Mouse (Mus musculus): ENCODE measurements at regions not wholly inside any gene's neighbourhood (a gene's known extent, or its start where the extent isn't known, plus 50 kb on each side); places are given as distances from the start of the nearest gene placed in this dataset.
"Not testable (repeated sequence)": the region's sequence is repeated elsewhere in the genome, so short reads cannot be mapped to it uniquely, and the experiment has no call there.

DNA sequence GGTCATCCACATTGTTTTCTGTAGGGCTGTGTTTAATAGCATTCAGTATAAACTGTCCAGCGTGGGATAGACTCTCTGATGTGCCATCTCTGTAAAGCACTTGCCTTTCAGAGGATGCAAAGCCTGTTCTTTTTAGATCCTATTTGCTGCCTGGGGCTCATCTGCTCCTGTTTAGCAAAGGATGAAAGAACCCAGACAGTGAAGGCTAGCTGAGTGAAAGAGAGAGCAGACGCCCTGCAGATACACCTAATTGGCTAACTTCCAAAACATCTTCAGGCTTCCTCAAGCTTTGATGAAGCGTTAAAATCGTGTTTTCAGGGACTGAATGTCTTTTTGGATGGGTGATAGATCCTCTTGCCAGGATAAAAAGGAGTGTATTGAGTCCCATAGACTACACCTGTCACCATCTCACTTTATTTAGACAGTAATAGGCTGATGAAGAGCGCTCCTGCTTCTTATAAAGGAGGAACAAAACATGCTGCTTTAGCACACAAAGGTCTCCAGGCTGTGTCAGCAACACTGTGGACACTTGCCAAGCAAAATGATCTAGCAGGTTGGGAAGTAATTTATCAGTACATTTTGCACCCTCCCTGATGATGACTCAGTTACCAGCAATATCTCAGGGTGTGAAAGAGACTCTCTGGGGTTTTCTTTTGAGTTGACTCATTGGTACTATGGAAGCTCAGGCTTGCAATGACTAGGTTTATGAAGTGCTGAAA is 4717.3 kb downstream of the 9330182O14Rik start:
- Histone ChIP-seq H3K27ac (replicated peaks in 1 of 2; ENCODE audit: control insufficient read depth in 1 of 2, insufficient read depth in 1 of 2, low read depth in 2 of 2, low read length in 2 of 2) (no peak overlapping the region), H3K9ac (ENCODE audit: low read length) (no peak overlapping the region), H3K4me2 (ENCODE audit: low read length) (no peak overlapping the region), H3K4me1 (ENCODE audit: control insufficient read depth in 2 of 2, insufficient read depth in 2 of 2, low read length in 2 of 2) (no peaks in the 10 kb centered on the region), H3K27me3 (ENCODE audit: control insufficient read depth, insufficient read depth, low read length) (no peaks in the 10 kb centered on the region), H3K9me3 (ENCODE audit: control insufficient read depth, low read length) (no peaks in the 10 kb centered on the region), H3K4me3 (ENCODE audit: control insufficient read depth in 1 of 2, insufficient read depth in 1 of 2, low read depth in 1 of 2, low read length in 2 of 2) (no peak overlapping the region), H3K36me3 (ENCODE audit: control insufficient read depth, insufficient read depth, low read length) (no peaks in the 10 kb centered on the region)
- 55% methylated on average over 5 of the region's 5 CpGs for WGBS
- ATAC-seq (ENCODE audit: insufficient number of reproducible peaks, insufficient read depth, low FRiP score, low read depth) = no peak

DNA sequence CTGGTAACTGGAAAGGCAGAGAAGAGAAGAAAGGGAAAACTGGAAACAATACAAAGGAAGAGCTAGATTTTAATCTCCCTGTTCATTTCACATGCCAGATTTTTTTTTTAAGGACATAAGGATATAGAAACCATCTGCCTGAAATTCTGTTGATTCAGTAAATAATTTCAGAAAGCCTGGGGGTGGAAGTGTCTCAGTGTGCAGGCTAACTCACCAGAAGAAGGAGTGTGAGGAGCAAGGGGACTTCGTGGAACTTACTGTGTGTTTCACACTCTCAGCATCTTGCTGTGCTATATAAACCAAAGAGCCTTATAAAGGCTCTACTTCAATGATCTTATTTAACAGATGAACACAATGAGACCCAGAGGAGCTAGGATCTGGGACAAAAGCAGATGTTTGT is 4722.9 kb downstream of the 9330182O14Rik start:
- no peak for ATAC-seq (ENCODE audit: insufficient number of reproducible peaks, insufficient read depth, low FRiP score, low read depth)
- WGBS = 61% methylated on average over 1 of the region's 1 CpGs
- Histone ChIP-seq H3K27me3 (ENCODE audit: control insufficient read depth, insufficient read depth, low read length) (no peaks in the 10 kb centered on the region), H3K4me3 (ENCODE audit: control insufficient read depth in 1 of 2, insufficient read depth in 1 of 2, low read depth in 1 of 2, low read length in 2 of 2) (no peak overlapping the region), H3K4me2 (ENCODE audit: low read length) (no peak overlapping the region), H3K36me3 (ENCODE audit: control insufficient read depth, insufficient read depth, low read length) (no peaks in the 10 kb centered on the region), H3K9me3 (ENCODE audit: control insufficient read depth, low read length) (no peaks in the 10 kb centered on the region), H3K4me1 (ENCODE audit: control insufficient read depth in 2 of 2, insufficient read depth in 2 of 2, low read length in 2 of 2) (no peaks in the 10 kb centered on the region), H3K27ac (replicated peaks in 1 of 2; ENCODE audit: control insufficient read depth in 1 of 2, insufficient read depth in 1 of 2, low read depth in 2 of 2, low read length in 2 of 2) (no peak overlapping the region), H3K9ac (ENCODE audit: low read length) (no peak overlapping the region)

- H3K4me2 ChIP-seq (ENCODE audit: low read length) = no peak overlapping the region
- H3K9me3 ChIP-seq (ENCODE audit: control insufficient read depth, low read length) = no peaks in the 10 kb centered on the region
- H3K36me3 ChIP-seq (ENCODE audit: control insufficient read depth, insufficient read depth, low read length) = no peaks in the 10 kb centered on the region
- H3K27ac ChIP-seq (replicated peaks in 1 of 2; ENCODE audit: control insufficient read depth in 1 of 2, insufficient read depth in 1 of 2, low read depth in 2 of 2, low read length in 2 of 2) = no peak overlapping the region
- H3K27me3 ChIP-seq (ENCODE audit: control insufficient read depth, insufficient read depth, low read length) = no peaks in the 10 kb centered on the region
- no peak overlapping the region for H3K4me3 ChIP-seq (ENCODE audit: control insufficient read depth in 1 of 2, insufficient read depth in 1 of 2, low read depth in 1 of 2, low read length in 2 of 2)
- ATAC-seq (ENCODE audit: insufficient number of reproducible peaks, insufficient read depth, low FRiP score, low read depth) = no peak
- WGBS = 72% methylated on average over 3 of the region's 3 CpGs
- no peak overlapping the region for H3K9ac ChIP-seq (ENCODE audit: low read length)
- no peaks in the 10 kb centered on the region for H3K4me1 ChIP-seq (ENCODE audit: control insufficient read depth in 2 of 2, insufficient read depth in 2 of 2, low read length in 2 of 2)
Measured at GRCm38 (mm10) chr15:44859369-44859768, 4725.2 kb downstream of the 9330182O14Rik start.

DNA sequence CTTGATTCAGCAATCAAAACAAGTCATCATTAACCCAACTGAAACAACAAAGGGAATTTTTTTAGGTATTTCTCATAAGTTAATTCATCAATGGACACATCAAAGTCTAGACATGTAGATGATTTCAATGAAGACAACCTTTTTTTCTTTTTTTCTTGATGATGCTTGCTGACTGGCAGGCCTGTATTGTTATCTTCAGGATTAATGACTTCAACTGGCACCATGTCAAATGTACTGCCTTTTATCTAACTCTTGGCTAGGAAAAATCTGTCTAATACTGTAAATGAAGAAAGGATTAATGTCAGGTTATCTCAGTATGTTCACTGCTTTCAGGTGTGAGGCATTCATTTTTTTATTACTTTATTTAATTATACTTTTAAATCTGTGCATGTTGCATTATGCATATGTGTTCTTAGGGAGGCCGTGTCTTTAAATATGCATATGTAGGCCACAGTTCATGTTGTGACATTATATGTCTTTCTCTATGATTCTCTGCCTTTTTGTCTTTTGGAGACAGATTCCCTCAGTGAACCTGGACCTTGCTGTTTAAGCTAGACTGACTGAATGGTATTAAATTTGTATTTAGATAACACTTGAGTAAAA is 4726.1 kb downstream of the 9330182O14Rik start:
- Histone ChIP-seq H3K4me2 (ENCODE audit: low read length) (no peak overlapping the region), H3K36me3 (ENCODE audit: control insufficient read depth, insufficient read depth, low read length) (no peaks in the 10 kb centered on the region), H3K4me1 (ENCODE audit: control insufficient read depth in 2 of 2, insufficient read depth in 2 of 2, low read length in 2 of 2) (no peaks in the 10 kb centered on the region), H3K9ac (ENCODE audit: low read length) (no peak overlapping the region), H3K27me3 (ENCODE audit: control insufficient read depth, insufficient read depth, low read length) (no peaks in the 10 kb centered on the region), H3K27ac (replicated peaks in 1 of 2; ENCODE audit: control insufficient read depth in 1 of 2, insufficient read depth in 1 of 2, low read depth in 2 of 2, low read length in 2 of 2) (no peak overlapping the region), H3K4me3 (ENCODE audit: control insufficient read depth in 1 of 2, insufficient read depth in 1 of 2, low read depth in 1 of 2, low read length in 2 of 2) (no peak overlapping the region), H3K9me3 (ENCODE audit: control insufficient read depth, low read length) (no peaks in the 10 kb centered on the region)
- ATAC-seq (ENCODE audit: insufficient number of reproducible peaks, insufficient read depth, low FRiP score, low read depth) = no peak
- 73% methylated on average over 1 of the region's 1 CpGs for WGBS

DNA sequence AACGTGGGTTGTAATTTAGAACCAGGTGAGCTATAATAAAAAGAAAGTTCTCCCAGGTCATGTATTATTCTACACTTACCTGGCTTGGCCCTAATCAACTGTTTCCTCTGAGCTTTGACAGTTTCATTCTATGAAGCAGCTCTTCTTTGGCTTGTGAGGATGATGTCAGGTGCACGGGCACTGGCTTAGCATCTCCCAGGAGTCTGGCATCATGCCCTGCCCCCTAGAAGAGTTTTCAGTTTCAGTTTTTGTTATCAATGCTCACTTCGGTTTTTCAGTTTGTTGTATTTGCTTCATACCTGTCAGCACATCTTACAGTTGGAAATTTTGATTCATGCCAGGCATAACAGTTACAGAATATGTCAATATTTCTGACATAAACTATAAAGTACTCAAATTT is 4734.4 kb downstream of the 9330182O14Rik start:
- Histone ChIP-seq H3K4me1 (ENCODE audit: control insufficient read depth in 2 of 2, insufficient read depth in 2 of 2, low read length in 2 of 2) (no peaks in the 10 kb centered on the region), H3K4me3 (ENCODE audit: control insufficient read depth in 1 of 2, insufficient read depth in 1 of 2, low read depth in 1 of 2, low read length in 2 of 2) (no peak overlapping the region), H3K9me3 (ENCODE audit: control insufficient read depth, low read length) (no peaks in the 10 kb centered on the region), H3K27me3 (ENCODE audit: control insufficient read depth, insufficient read depth, low read length) (no peaks in the 10 kb centered on the region), H3K9ac (ENCODE audit: low read length) (no peak overlapping the region), H3K36me3 (ENCODE audit: control insufficient read depth, insufficient read depth, low read length) (no peaks in the 10 kb centered on the region), H3K4me2 (ENCODE audit: low read length) (no peak overlapping the region), H3K27ac (replicated peaks in 1 of 2; ENCODE audit: control insufficient read depth in 1 of 2, insufficient read depth in 1 of 2, low read depth in 2 of 2, low read length in 2 of 2) (no peak overlapping the region)
- WGBS = 57% methylated on average over 3 of the region's 3 CpGs
- no peak for ATAC-seq (ENCODE audit: insufficient number of reproducible peaks, insufficient read depth, low FRiP score, low read depth)

- 63% methylated on average over 4 of the region's 4 CpGs for WGBS
- no peak overlapping the region for H3K4me3 ChIP-seq (ENCODE audit: control insufficient read depth in 1 of 2, insufficient read depth in 1 of 2, low read depth in 1 of 2, low read length in 2 of 2)
- H3K27me3 ChIP-seq (ENCODE audit: control insufficient read depth, insufficient read depth, low read length) = no peaks in the 10 kb centered on the region
- no peak overlapping the region for H3K9ac ChIP-seq (ENCODE audit: low read length)
- H3K9me3 ChIP-seq (ENCODE audit: control insufficient read depth, low read length) = no peaks in the 10 kb centered on the region
- H3K36me3 ChIP-seq (ENCODE audit: control insufficient read depth, insufficient read depth, low read length) = no peaks in the 10 kb centered on the region
- no peak for ATAC-seq (ENCODE audit: insufficient number of reproducible peaks, insufficient read depth, low FRiP score, low read depth)
- H3K27ac ChIP-seq (replicated peaks in 1 of 2; ENCODE audit: control insufficient read depth in 1 of 2, insufficient read depth in 1 of 2, low read depth in 2 of 2, low read length in 2 of 2) = no peak overlapping the region
- no peaks in the 10 kb centered on the region for H3K4me1 ChIP-seq (ENCODE audit: control insufficient read depth in 2 of 2, insufficient read depth in 2 of 2, low read length in 2 of 2)
- H3K4me2 ChIP-seq (ENCODE audit: low read length) = no peak overlapping the region
Measured at GRCm38 (mm10) chr15:44869023-44869422, 4734.9 kb downstream of the 9330182O14Rik start.

GRCm38 (mm10) chr15:44869672-44870071 is 4735.5 kb downstream of the 9330182O14Rik start:
- Histone ChIP-seq H3K9me3 (ENCODE audit: control insufficient read depth, low read length) (no peaks in the 10 kb centered on the region), H3K4me3 (ENCODE audit: control insufficient read depth in 1 of 2, insufficient read depth in 1 of 2, low read depth in 1 of 2, low read length in 2 of 2) (no peak overlapping the region), H3K27ac (replicated peaks in 1 of 2; ENCODE audit: control insufficient read depth in 1 of 2, insufficient read depth in 1 of 2, low read depth in 2 of 2, low read length in 2 of 2) (no peak overlapping the region), H3K4me1 (ENCODE audit: control insufficient read depth in 2 of 2, insufficient read depth in 2 of 2, low read length in 2 of 2) (no peaks in the 10 kb centered on the region), H3K4me2 (ENCODE audit: low read length) (no peak overlapping the region), H3K36me3 (ENCODE audit: control insufficient read depth, insufficient read depth, low read length) (no peaks in the 10 kb centered on the region), H3K9ac (ENCODE audit: low read length) (no peak overlapping the region), H3K27me3 (ENCODE audit: control insufficient read depth, insufficient read depth, low read length) (no peaks in the 10 kb centered on the region)
- WGBS = 58% methylated on average over 2 of the region's 2 CpGs
- no peak for ATAC-seq (ENCODE audit: insufficient number of reproducible peaks, insufficient read depth, low FRiP score, low read depth)

DNA sequence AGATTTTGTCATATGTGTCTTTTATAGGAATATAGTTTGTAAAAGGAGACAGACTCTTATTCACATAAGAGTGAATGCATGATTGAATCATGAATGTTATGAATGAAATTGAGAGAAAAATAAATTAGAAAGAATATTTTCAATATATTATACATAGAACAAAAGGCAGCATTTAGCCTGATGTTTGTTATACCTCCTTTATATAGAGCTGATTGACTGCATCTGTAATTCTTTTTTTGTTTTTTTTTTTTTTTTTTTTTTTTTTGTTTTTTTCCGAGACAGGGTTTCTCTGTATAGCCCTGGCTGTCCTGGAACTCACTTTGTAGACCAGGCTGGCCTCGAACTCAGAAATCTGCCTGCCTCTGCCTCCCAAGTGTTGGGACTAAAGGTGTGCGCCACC is 4736.8 kb downstream of the 9330182O14Rik start:
- 88% methylated on average over 2 of the region's 3 CpGs for WGBS
- H3K4me2 ChIP-seq (ENCODE audit: low read length); H3K27me3 ChIP-seq (ENCODE audit: control insufficient read depth, insufficient read depth, low read length); ATAC-seq (ENCODE audit: insufficient number of reproducible peaks, insufficient read depth, low FRiP score, low read depth); H3K9ac ChIP-seq (ENCODE audit: low read length); H3K27ac ChIP-seq (replicated peaks in 1 of 2; ENCODE audit: control insufficient read depth in 1 of 2, insufficient read depth in 1 of 2, low read depth in 2 of 2, low read length in 2 of 2); H3K4me1 ChIP-seq (ENCODE audit: control insufficient read depth in 2 of 2, insufficient read depth in 2 of 2, low read length in 2 of 2); H3K36me3 ChIP-seq (ENCODE audit: control insufficient read depth, insufficient read depth, low read length); H3K4me3 ChIP-seq (ENCODE audit: control insufficient read depth in 1 of 2, insufficient read depth in 1 of 2, low read depth in 1 of 2, low read length in 2 of 2); H3K9me3 ChIP-seq (ENCODE audit: control insufficient read depth, low read length): not testable (repeated sequence)

Data from heart, embryonic 14.5 days (tissue).